Mouse (Mus musculus) ES-Bruce4 (cell line): ENCODE results near the gene Klhdc10. TPM values are rescaled to one million over a fixed set of nuclear protein-coding genes. Genes with fewer than 3 reads are reported as not detected.

Experiments used
- H3K27ac ChIP-seq: 2 replicates; pipeline ENCODE4 v1.5.1; 2012; ENCODE audit warnings: low read length, inconsistent platforms; ENCODE audit not compliant: insufficient read depth
- H3K27me3 ChIP-seq: 2 replicates; pipeline ENCODE4 v1.6.1; 2012; ENCODE audit warnings: mild to moderate bottlenecking, low read length, inconsistent platforms; ENCODE audit not compliant: control insufficient read depth, poor library complexity, insufficient read depth, severe bottlenecking
- H3K36me3 ChIP-seq: 2 replicates; pipeline ENCODE4 v1.6.1; 2012; ENCODE audit warnings: inconsistent platforms, mild to moderate bottlenecking, low read length, moderate library complexity; ENCODE audit not compliant: control insufficient read depth, poor library complexity, insufficient read depth, severe bottlenecking
- H3K4me1 ChIP-seq: one replicate; pipeline ENCODE4 v1.8.1; 2011; ENCODE audit warnings: low read length; ENCODE audit not compliant: control insufficient read depth, insufficient read depth
- H3K4me3 ChIP-seq: 2 replicates; pipeline ENCODE4 v1.5.1; 2011; ENCODE audit warnings: low read depth, mild to moderate bottlenecking, low read length
- H3K9ac ChIP-seq: 2 replicates; pipeline ENCODE4 v1.6.1; 2012; ENCODE audit warnings: low read depth, mild to moderate bottlenecking, inconsistent platforms; ENCODE audit not compliant: poor library complexity, severe bottlenecking
- H3K9me3 ChIP-seq: replicated peaks from 2 replicates; pipeline ENCODE4 v1.6.1; 2012; ENCODE audit warnings: mild to moderate bottlenecking, low read length, inconsistent platforms; ENCODE audit not compliant: control insufficient read depth, poor library complexity, insufficient read depth, severe bottlenecking
- CTCF ChIP-seq: IDR thresholded peaks from one replicate; pipeline ENCODE4 v1.8.1; 2011; ENCODE audit warnings: low read depth, low read length
- EP300 ChIP-seq: IDR thresholded peaks from 2 replicates; pipeline ENCODE4 v1.6.1; 2011; ENCODE audit warnings: low read depth, low read length; ENCODE audit not compliant: insufficient read depth
- POLR2A ChIP-seq: IDR thresholded peaks from one replicate; pipeline ENCODE4 v1.8.1; 2011; ENCODE audit warnings: low read length; ENCODE audit not compliant: insufficient read depth
- polyA plus RNA-seq: library from polyadenylated mRNA; stranded (reverse); fragments of >200 nt; gene quantifications from 2 replicates; pipeline ENCODE4 v1.2.4, GENCODE M21; 2011; ENCODE audit warnings: low read depth; ENCODE audit not compliant: missing spikeins, insufficient read depth, insufficient read length

Klhdc10 gene
- polyA plus RNA-seq, 1 experiment = 38.1 TPM

GRCm38 (mm10) chr6:30437054-30437453, 35.4 kb downstream of the Klhdc10 start:
- Histone ChIP-seq H3K27me3 (no peaks in the 10 kb centered on the region), H3K36me3 (no peaks in the 10 kb centered on the region), H3K9me3 (no peaks in the 10 kb centered on the region), H3K4me3 (no peak overlapping the region), H3K9ac (no peak overlapping the region), H3K4me1 (peaks cover 2% of the 10 kb centered on the region), H3K27ac (no peak overlapping the region)
- no peak for TF ChIP-seq CTCF
- TF ChIP-seq POLR2A = no peak
- TF ChIP-seq EP300 = no peak

DNA sequence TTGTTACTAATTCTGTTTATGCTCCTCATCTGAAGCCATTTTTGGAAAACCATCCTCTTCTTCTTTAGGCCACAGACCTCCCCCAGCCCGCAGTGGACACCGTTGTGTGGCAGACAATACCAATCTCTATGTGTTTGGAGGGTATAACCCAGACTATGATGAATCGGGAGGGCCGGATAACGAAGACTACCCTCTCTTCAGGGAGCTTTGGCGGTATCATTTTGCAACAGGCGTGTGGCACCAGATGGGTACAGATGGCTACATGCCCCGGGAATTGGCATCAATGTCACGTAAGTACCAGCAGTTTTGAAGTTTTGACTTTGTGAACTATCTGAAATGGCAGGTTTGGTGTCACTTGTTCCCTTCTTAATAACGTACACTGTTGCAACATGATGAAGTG, 37.9 kb downstream of the Klhdc10 start:
- Histone ChIP-seq H3K4me1 (peaks cover 2% of the 10 kb centered on the region), H3K27me3 (no peaks in the 10 kb centered on the region), H3K27ac (no peak overlapping the region), H3K9me3 (no peaks in the 10 kb centered on the region), H3K36me3 (no peaks in the 10 kb centered on the region), H3K4me3 (no peak overlapping the region), H3K9ac (no peak overlapping the region)
- TF ChIP-seq POLR2A (no peak), EP300 (no peak), CTCF (no peak)

GRCm38 (mm10) chr6:30456991-30457390, 55.3 kb downstream of the Klhdc10 start:
- Histone ChIP-seq H3K4me3 (no peak overlapping the region), H3K9ac (no peak overlapping the region), H3K27me3 (no peaks in the 10 kb centered on the region), H3K27ac (0 out of 2 replicates have a peak overlapping the region, but pooled peaks have one; percentile 14), H3K9me3 (no peaks in the 10 kb centered on the region), H3K36me3 (no peaks in the 10 kb centered on the region), H3K4me1 (peaks cover 5% of the 10 kb centered on the region)
- TF ChIP-seq POLR2A (no peak), EP300 (no peak), CTCF (no peak)

- Histone ChIP-seq H3K9me3 (no peaks in the 10 kb centered on the region), H3K9ac (no peak overlapping the region), H3K27ac (no peak overlapping the region), H3K27me3 (no peaks in the 10 kb centered on the region), H3K36me3 (no peaks in the 10 kb centered on the region), H3K4me3 (no peak overlapping the region), H3K4me1 (peaks cover 5% of the 10 kb centered on the region)
- TF ChIP-seq EP300 (no peak), CTCF (no peak), POLR2A (no peak)
Observed at GRCm38 (mm10) chr6:30458626-30459025, 57.0 kb downstream of the Klhdc10 start.

- 0 out of 2 replicates have a peak overlapping the region, but pooled peaks have one; percentile 43 for H3K4me3 ChIP-seq
- no peaks in the 10 kb centered on the region for H3K36me3 ChIP-seq
- no peak overlapping the region for H3K27ac ChIP-seq
- peaks cover 8% of the 10 kb centered on the region for H3K4me1 ChIP-seq
- no peaks in the 10 kb centered on the region for H3K27me3 ChIP-seq
- H3K9ac ChIP-seq = peak overlapping the region; percentile 25; the same call in 1 of the 2 replicates
- H3K9me3 ChIP-seq = no peaks in the 10 kb centered on the region
- TF ChIP-seq POLR2A = no peak
- no peak for TF ChIP-seq CTCF
- no peak for TF ChIP-seq EP300
Observed at GRCm38 (mm10) chr6:30459056-30459747, 57.5 kb downstream of the Klhdc10 start.

- Histone ChIP-seq H3K4me1 (peaks cover 8% of the 10 kb centered on the region), H3K4me3 (peak overlapping the region; percentile 43), H3K27me3 (no peaks in the 10 kb centered on the region), H3K9ac (peak overlapping the region; percentile 25; the same call in 1 of the 2 replicates), H3K9me3 (no peaks in the 10 kb centered on the region), H3K27ac (no peak overlapping the region), H3K36me3 (no peaks in the 10 kb centered on the region)
- 0 out of 2 replicates have a peak, but pooled peaks have one; percentile 11 for TF ChIP-seq EP300
- TF ChIP-seq CTCF = peak; percentile 71
- no peak for TF ChIP-seq POLR2A
Observed at GRCm38 (mm10) chr6:30459811-30460749, 58.4 kb downstream of the Klhdc10 start.
